Mouse (Mus musculus): Measurements from ENCODE around the gene Phf23. TPM values are rescaled to one million over a fixed set of nuclear protein-coding genes. Genes with fewer than 3 reads are reported as not detected.
A peak's percentile ranks its signal among the peaks of the same experiment; 100 is the strongest.

The Phf23 gene
- polyA plus RNA-seq, 1 experiment from 2014 or later = 28.8 TPM

DNA sequence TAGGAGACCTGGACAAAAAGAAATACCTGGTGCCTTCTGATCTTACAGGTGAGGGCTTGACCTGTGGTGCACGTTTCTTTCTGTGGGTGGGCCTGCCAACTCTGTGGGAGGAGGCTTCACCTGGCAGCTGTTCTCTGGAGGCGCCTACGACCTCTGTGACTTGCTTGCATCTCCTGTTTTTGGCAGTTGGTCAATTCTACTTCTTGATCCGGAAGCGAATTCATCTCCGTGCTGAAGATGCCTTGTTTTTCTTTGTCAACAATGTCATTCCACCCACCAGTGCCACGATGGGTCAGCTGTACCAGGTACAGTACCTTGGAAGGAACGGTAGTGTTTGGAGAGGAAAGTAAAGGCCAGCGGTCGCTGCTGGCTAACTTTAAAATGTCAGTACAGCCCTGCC is 3.2 kb upstream of the Phf23 start:
- H3K4me1 ChIP-seq (ENCODE audit: control insufficient read depth, insufficient read depth, low read length) = peaks cover 14% of the 10 kb centered on the region; the same call in 1 of the 2 replicates
- H3K9me3 ChIP-seq (ENCODE audit: control insufficient read depth, low read length) = no peaks in the 10 kb centered on the region
- WGBS = 87% methylated on average over 10 of the region's 10 CpGs
- no peak overlapping the region for H3K27ac ChIP-seq (ENCODE audit: low read depth, low read length)
- no peaks in the 10 kb centered on the region for H3K27me3 ChIP-seq (ENCODE audit: control insufficient read depth, insufficient read depth, low read length)
- peak overlapping the region; percentile 78 for H3K4me2 ChIP-seq (ENCODE audit: low read depth, low read length)
- peak overlapping the region; percentile 55 for H3K4me3 ChIP-seq (ENCODE audit: low read depth, low read length)
- H3K36me3 ChIP-seq (ENCODE audit: control insufficient read depth, insufficient read depth, low read length) = peaks cover 37% of the 10 kb centered on the region
- no peak for ATAC-seq (ENCODE audit: low read depth)
- H3K9ac ChIP-seq (replicated peaks; ENCODE audit: low read depth, low read length) = peak overlapping the region; percentile 76; the same call in 1 of the 2 replicates

GRCm38 (mm10) chr11:69992932-69993331 is 2.6 kb upstream of the Phf23 start:
- no peak for ATAC-seq (ENCODE audit: low read depth)
- H3K4me2 ChIP-seq (ENCODE audit: low read depth, low read length) = peak overlapping the region; percentile 78; the same call in 1 of the 2 replicates
- no peak overlapping the region for H3K27ac ChIP-seq (ENCODE audit: low read depth, low read length)
- H3K9me3 ChIP-seq (ENCODE audit: control insufficient read depth, low read length) = no peaks in the 10 kb centered on the region
- peaks cover 19% of the 10 kb centered on the region; the same call in 1 of the 2 replicates for H3K4me1 ChIP-seq (ENCODE audit: control insufficient read depth, insufficient read depth, low read length)
- peak overlapping the region; percentile 55; the same call in 1 of the 2 replicates for H3K4me3 ChIP-seq (ENCODE audit: low read depth, low read length)
- H3K36me3 ChIP-seq (ENCODE audit: control insufficient read depth, insufficient read depth, low read length) = peaks cover 32% of the 10 kb centered on the region
- H3K9ac ChIP-seq (replicated peaks; ENCODE audit: low read depth, low read length) = no peak overlapping the region
- WGBS = 90% methylated on average over 3 of the region's 3 CpGs
- H3K27me3 ChIP-seq (ENCODE audit: control insufficient read depth, insufficient read depth, low read length) = no peaks in the 10 kb centered on the region

- H3K4me3 ChIP-seq (ENCODE audit: low read depth, low read length) = no peak overlapping the region
- no peak for ATAC-seq (ENCODE audit: low read depth)
- H3K36me3 ChIP-seq (ENCODE audit: control insufficient read depth, insufficient read depth, low read length) = peaks cover 36% of the 10 kb centered on the region
- WGBS = 85% methylated on average over 11 of the region's 11 CpGs
- H3K4me1 ChIP-seq (ENCODE audit: control insufficient read depth, insufficient read depth, low read length) = peaks cover 22% of the 10 kb centered on the region; the same call in 1 of the 2 replicates
- no peaks in the 10 kb centered on the region for H3K9me3 ChIP-seq (ENCODE audit: control insufficient read depth, low read length)
- H3K27ac ChIP-seq (ENCODE audit: low read depth, low read length) = no peak overlapping the region
- no peak overlapping the region for H3K9ac ChIP-seq (replicated peaks; ENCODE audit: low read depth, low read length)
- no peaks in the 10 kb centered on the region for H3K27me3 ChIP-seq (ENCODE audit: control insufficient read depth, insufficient read depth, low read length)
- H3K4me2 ChIP-seq (ENCODE audit: low read depth, low read length) = no peak overlapping the region
These were observed 1.0 kb upstream of the Phf23 start for GRCm38 (mm10) chr11:69994401-69995090.

DNA sequence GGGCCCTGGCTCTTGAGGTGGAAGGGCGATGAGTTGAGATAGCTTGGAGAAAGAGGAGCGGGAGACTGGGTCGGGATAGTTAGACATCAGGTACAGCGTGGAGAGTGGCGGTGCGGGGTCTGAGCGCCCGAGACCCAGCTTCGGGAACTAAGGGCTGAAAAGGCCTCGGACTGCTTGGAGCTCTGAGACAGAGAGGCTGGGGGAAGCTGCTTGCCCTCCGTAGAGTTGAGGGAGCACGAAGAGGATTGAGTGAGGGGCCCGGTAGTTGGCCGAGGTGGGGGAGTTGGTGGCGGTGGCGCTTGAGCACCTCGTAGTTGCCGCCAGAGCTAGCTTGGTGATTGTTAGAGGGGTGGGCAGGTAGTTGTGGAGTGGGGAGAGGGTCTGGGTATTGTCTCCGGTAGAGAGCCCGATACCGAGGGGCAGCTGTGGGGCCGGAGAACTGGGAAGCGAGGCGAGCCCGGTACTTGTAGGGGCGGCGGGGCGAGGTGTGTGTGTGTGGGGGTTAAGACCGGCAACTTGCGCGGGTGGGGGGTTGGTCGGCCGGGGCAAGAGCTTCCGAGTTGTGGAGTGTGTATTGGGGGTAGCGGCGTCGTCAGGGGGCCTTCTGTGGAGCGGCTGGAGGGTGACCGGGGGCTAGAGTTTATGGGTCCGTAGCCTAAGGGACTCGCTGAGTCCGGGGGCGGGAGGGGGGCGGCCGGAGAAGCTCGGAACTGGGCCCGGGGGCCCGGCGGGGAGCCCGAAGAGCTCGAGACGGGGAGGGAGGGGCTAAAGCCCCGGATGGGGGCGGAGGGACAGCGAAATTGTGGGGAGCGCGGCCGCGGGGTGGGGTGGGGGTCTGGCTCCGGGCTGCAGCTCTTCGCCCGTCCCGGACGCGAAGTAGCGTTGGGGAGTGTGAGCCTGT is 834 bp downstream of the Phf23 start:
- Histone ChIP-seq H3K4me1 (ENCODE audit: control insufficient read depth, insufficient read depth, low read length) (peaks cover 22% of the 10 kb centered on the region; the same call in 1 of the 2 replicates), H3K9ac (replicated peaks; ENCODE audit: low read depth, low read length) (peak overlapping the region; percentile 78)

DNA sequence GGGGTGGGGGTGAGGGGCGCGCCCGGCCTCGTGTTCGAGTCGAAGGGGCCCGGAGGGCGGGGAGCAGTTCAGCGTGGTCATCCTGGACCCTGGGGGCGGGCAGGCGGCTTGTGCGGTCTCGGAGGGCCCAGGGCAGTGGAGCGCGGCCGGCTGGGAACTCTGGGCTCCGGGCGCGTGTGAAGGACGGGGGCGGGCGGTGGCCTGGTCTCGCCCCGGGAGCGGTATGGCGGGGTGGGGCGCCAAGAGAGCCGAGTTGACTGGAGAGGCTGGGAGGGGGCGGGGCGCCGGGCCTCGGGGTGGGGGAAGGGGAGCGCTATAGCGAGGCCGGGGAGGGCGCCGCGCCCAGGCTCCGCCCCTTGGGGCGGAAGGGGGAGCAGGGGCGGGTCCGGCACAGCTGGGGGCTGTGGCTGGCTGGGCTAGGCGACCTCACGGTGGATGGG is 1.5 kb downstream of the Phf23 start:
- peak overlapping the region; percentile 64 for H3K4me2 ChIP-seq (ENCODE audit: low read depth, low read length)
- no peak for ATAC-seq (ENCODE audit: low read depth)
- peak overlapping the region; percentile 93 for H3K27ac ChIP-seq (ENCODE audit: low read depth, low read length)
- peaks cover 29% of the 10 kb centered on the region for H3K4me1 ChIP-seq (ENCODE audit: control insufficient read depth, insufficient read depth, low read length)
- H3K9ac ChIP-seq (replicated peaks; ENCODE audit: low read depth, low read length) = peak overlapping the region; percentile 78
- H3K9me3 ChIP-seq (ENCODE audit: control insufficient read depth, low read length) = no peaks in the 10 kb centered on the region
- peak overlapping the region; percentile 85 for H3K4me3 ChIP-seq (ENCODE audit: low read depth, low read length)
- H3K27me3 ChIP-seq (ENCODE audit: control insufficient read depth, insufficient read depth, low read length) = no peaks in the 10 kb centered on the region
- H3K36me3 ChIP-seq (ENCODE audit: control insufficient read depth, insufficient read depth, low read length) = peaks cover 34% of the 10 kb centered on the region
- WGBS = 2% methylated on average over 26 of the region's 44 CpGs

More for the DNA sequence above, 834 bp downstream of the Phf23 start:
- peak; percentile 1 for ATAC-seq (ENCODE audit: low read depth)
- H3K36me3 ChIP-seq (ENCODE audit: control insufficient read depth, insufficient read depth, low read length) = peaks cover 34% of the 10 kb centered on the region
- no peaks in the 10 kb centered on the region for H3K9me3 ChIP-seq (ENCODE audit: control insufficient read depth, low read length)
- no peaks in the 10 kb centered on the region for H3K27me3 ChIP-seq (ENCODE audit: control insufficient read depth, insufficient read depth, low read length)
- H3K4me3 ChIP-seq (ENCODE audit: low read depth, low read length) = peak overlapping the region; percentile 85
- H3K4me2 ChIP-seq (ENCODE audit: low read depth, low read length) = peak overlapping the region; percentile 64
- peak overlapping the region; percentile 93 for H3K27ac ChIP-seq (ENCODE audit: low read depth, low read length)
- 1% methylated on average over 65 of the region's 66 CpGs for WGBS

DNA sequence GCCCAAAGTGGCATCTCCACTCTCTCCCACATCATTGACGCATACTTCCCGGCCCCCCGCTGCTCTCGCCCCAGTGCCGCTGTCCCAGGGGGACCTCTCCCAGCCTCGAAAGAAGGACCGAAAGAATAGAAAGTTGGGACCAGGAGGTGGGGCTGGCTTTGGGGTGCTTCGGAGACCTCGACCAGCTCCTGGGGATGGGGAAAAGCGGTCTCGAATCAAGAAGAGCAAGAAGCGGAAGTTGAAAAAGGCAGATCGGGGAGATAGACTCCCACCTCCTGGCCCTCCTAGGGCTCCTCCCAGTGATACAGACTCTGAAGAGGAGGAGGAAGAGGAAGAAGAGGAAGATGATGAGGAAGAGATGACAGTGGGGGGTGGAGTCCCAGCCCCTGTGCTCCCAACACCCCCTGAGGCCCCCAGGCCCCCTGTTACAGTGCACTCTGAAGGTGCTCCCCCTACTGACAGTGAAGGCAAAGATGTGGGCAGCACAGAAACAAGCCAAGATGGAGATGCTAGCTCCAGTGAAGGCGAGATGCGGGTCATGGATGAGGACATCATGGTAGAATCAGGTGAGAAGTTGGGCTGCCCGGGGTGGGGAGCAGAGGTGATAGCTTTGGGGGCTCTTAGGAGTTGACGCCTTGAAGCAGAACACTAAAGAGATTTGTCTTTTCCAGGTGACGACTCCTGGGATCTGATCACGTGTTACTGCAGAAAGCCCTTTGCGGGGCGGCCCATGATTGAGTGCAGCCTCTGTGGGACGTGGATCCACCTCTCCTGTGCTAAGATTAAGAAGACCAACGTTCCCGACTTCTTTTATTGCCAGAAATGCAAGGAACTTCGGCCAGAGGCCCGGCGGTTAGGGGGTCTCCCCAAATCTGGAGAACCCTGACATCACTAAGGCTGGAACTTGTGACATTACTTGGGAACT is 3.3 kb downstream of the Phf23 start:
- H3K4me3 ChIP-seq (ENCODE audit: low read depth, low read length) = no peak overlapping the region
- H3K4me1 ChIP-seq (ENCODE audit: control insufficient read depth, insufficient read depth, low read length) = peaks cover 35% of the 10 kb centered on the region
- H3K27ac ChIP-seq (ENCODE audit: low read depth, low read length) = no peak overlapping the region

DNA sequence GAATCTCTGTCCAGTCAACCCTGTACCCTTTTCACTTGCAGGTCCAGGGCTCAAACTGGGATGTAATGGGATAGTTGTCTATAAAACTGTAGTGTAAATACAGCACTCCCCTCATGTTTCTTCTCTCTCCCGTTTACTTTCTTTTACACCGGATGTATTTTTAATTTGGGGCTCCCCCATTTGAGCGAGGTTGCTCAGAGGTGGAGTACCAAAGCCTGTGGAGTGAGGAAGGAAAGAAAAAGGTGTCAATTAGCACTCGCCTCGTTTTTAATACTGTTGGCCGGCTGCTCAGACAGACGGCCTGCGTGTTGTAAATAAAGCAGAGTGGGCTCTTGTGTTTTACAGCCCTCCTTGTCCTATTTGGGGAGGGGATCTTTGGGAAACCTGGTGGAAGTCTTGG is 4.1 kb downstream of the Phf23 start:
- Histone ChIP-seq H3K4me2 (ENCODE audit: low read depth, low read length) (peak overlapping the region; percentile 24; the same call in 1 of the 2 replicates), H3K4me1 (ENCODE audit: control insufficient read depth, insufficient read depth, low read length) (peaks cover 35% of the 10 kb centered on the region), H3K9ac (replicated peaks; ENCODE audit: low read depth, low read length) (no peak overlapping the region), H3K36me3 (ENCODE audit: control insufficient read depth, insufficient read depth, low read length) (peaks cover 19% of the 10 kb centered on the region), H3K9me3 (ENCODE audit: control insufficient read depth, low read length) (no peaks in the 10 kb centered on the region), H3K27me3 (ENCODE audit: control insufficient read depth, insufficient read depth, low read length) (no peaks in the 10 kb centered on the region), H3K27ac (ENCODE audit: low read depth, low read length) (no peak overlapping the region), H3K4me3 (ENCODE audit: low read depth, low read length) (no peak overlapping the region)
- 75% methylated on average over 8 of the region's 8 CpGs for WGBS
- no peak for ATAC-seq (ENCODE audit: low read depth)

More for the DNA sequence above, 3.3 kb downstream of the Phf23 start:
- H3K9ac ChIP-seq (replicated peaks; ENCODE audit: low read depth, low read length) = no peak overlapping the region
- no peaks in the 10 kb centered on the region for H3K27me3 ChIP-seq (ENCODE audit: control insufficient read depth, insufficient read depth, low read length)
- no peak for ATAC-seq (ENCODE audit: low read depth)
- peaks cover 27% of the 10 kb centered on the region for H3K36me3 ChIP-seq (ENCODE audit: control insufficient read depth, insufficient read depth, low read length)
- H3K4me2 ChIP-seq (ENCODE audit: low read depth, low read length) = no peak overlapping the region
- no peaks in the 10 kb centered on the region for H3K9me3 ChIP-seq (ENCODE audit: control insufficient read depth, low read length)
- WGBS = 94% methylated on average over 27 of the region's 27 CpGs

GRCm38 (mm10) chr11:70000396-70000898 is 4.9 kb downstream of the Phf23 start, which contains the start of gene Dvl2:
Gene Dvl2 (plus strand): TSS chr11:70000595.
- H3K4me3 ChIP-seq (ENCODE audit: low read depth, low read length) = peak within 1 kb of the TSS; percentile 75

More at GRCm38 (mm10) chr11:70000396-70000898, 4.9 kb downstream of the Phf23 start, which contains the start of gene Dvl2:
- H3K4me1 ChIP-seq (ENCODE audit: control insufficient read depth, insufficient read depth, low read length) = peaks cover 35% of the 10 kb centered on the region
- under 1% methylated on average over 41 of the region's 48 CpGs for WGBS
- peaks cover 23% of the 10 kb centered on the region for H3K36me3 ChIP-seq (ENCODE audit: control insufficient read depth, insufficient read depth, low read length)
- peak; percentile 61 for ATAC-seq (ENCODE audit: low read depth)
- H3K9ac ChIP-seq (replicated peaks; ENCODE audit: low read depth, low read length) = peak within 1 kb of the TSS; percentile 69
- H3K27ac ChIP-seq (ENCODE audit: low read depth, low read length) = peak within 1 kb of the TSS; percentile 93
- H3K9me3 ChIP-seq (ENCODE audit: control insufficient read depth, low read length) = no peaks in the 10 kb centered on the region
- H3K27me3 ChIP-seq (ENCODE audit: control insufficient read depth, insufficient read depth, low read length) = no peaks in the 10 kb centered on the region
- peak within 1 kb of the TSS; percentile 46 for H3K4me2 ChIP-seq (ENCODE audit: low read depth, low read length)
